Mouse (Mus musculus) liver, embryonic 14.5 days (tissue): ENCODE results near the gene Paqr3.

Source experiments
- CTCF ChIP-seq: IDR thresholded peaks from 2 replicates; pipeline ENCODE4 v1.5.1; 2016; ENCODE audit warnings: antibody characterized with exemption, low read depth, control low read depth
- EP300 ChIP-seq: IDR thresholded peaks from 2 replicates; pipeline ENCODE4 v1.6.1; 2016; ENCODE audit warnings: antibody characterized with exemption, low read depth

- TF ChIP-seq CTCF (0 out of 2 replicates have a peak, but pooled peaks have one; percentile 4), EP300 (no peak)
Measured at GRCm38 (mm10) chr5:97054801-97055200, 56.6 kb downstream of the Paqr3 start.
